Mouse (Mus musculus): ENCODE data around the gene Tmc8. TPM values are rescaled to one million over a fixed set of nuclear protein-coding genes. Genes with fewer than 3 reads are reported as not detected.
"Not testable (repeated sequence)": the region's sequence is repeated elsewhere in the genome, so short reads cannot be mapped to it uniquely, and the experiment has no call there.

Gene Tmc8
- polyA plus RNA-seq, 1 experiment, result 3.1 TPM

DNA sequence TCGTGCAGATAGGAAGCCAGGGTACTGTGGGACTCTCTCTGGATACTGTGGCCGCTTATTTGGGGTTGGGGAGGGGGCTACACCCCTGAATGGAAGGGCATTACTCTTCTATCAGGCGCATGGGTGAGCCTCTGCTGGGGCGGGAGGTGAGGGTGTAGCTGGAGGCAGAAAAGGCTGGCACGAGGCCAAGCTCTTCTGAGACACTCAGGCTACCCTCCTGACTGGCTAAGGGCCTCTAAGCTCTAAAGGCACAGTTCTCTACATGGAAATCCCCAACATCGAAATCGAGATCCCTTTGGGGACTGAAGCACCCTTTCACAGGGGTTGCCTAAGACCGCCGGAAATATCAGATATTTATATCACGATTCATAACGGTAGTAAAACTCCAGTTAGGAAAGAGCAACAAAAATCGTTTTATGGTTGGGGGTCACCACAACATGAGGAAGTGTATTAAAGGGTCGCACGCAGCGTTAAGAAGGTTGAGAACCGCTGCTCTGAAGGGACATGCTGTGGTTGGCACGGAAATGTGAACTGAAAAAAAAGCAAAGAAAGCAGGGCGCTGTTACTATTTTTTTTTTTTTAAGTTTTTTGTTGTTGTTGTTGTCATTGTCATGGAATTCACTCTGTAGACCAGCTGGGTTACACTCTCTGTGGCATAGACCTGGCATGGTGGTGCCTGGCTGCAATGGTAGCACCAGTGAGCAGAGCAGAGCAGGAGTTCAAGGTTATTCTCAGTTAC lies 46.4 kb downstream of the Tmc8 start:
- Histone ChIP-seq H3K4me1 (ENCODE audit: control insufficient read depth, insufficient read depth, low read length) (peaks cover 2% of the 10 kb centered on the region), H3K27me3 (ENCODE audit: control insufficient read depth, insufficient read depth, low read length, poor library complexity, severe bottlenecking) (no peaks in the 10 kb centered on the region), H3K4me3 (ENCODE audit: low read depth, low read length) (no peak overlapping the region), H3K9me3 (replicated peaks; ENCODE audit: control insufficient read depth, insufficient read depth, low read length, poor library complexity, severe bottlenecking) (no peaks in the 10 kb centered on the region), H3K36me3 (ENCODE audit: control insufficient read depth, insufficient read depth, low read length, poor library complexity, severe bottlenecking) (0 out of 2 replicates have a peak, but pooled peaks cover 3% of the 10 kb centered on the region), H3K27ac (ENCODE audit: insufficient read depth, low read length) (no peak overlapping the region), H3K9ac (ENCODE audit: low read depth, poor library complexity, severe bottlenecking) (no peak overlapping the region)
- TF ChIP-seq EP300 (IDR thresholded peaks at IDR 0.05; ENCODE audit: insufficient read depth, low read depth, low read length) (no peak), POLR2A (IDR thresholded peaks at IDR 0.05; ENCODE audit: insufficient read depth, low read length) (no peak), CTCF (IDR thresholded peaks at IDR 0.05; ENCODE audit: low read depth, low read length) (no peak)

DNA sequence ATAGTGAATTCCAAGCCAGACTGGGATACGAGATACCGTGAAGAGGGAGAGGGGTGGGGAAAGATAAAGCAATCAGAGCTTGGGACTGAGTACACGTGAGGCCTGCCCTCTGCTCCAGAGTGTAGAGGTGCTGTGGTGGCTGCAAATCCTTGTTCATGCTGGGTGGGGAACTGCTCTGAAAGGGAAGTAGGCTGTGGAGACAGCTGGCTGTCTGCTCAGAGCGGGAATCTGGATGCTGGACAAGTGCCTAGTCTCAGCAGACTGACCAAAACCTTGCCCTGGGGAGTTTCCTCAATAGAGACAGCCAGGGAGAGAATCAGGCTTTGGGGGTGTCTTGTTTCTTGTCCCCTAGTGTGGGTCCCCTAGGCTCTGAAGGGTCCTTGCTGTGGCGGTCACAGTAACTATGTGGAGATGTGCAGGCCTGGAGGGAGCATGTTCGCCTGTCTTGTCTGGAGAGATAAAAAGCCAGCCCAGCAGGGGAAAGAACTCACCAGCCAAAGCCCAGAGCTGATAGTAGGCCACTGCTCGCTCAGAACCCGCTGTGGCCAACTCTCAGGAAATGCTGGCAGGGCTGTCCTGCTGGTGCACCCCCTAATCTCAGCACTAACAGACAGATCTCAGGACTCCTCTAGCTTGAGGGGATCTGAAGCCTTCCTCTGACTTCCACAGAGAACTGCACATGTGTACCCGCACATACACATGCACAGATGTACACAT lies 47.2 kb downstream of the Tmc8 start:
- Histone ChIP-seq H3K4me3 (ENCODE audit: low read depth, low read length) (no peak overlapping the region), H3K4me1 (ENCODE audit: control insufficient read depth, insufficient read depth, low read length) (no peaks in the 10 kb centered on the region), H3K27ac (ENCODE audit: insufficient read depth, low read length) (no peak overlapping the region), H3K36me3 (ENCODE audit: control insufficient read depth, insufficient read depth, low read length, poor library complexity, severe bottlenecking) (no peaks in the 10 kb centered on the region), H3K27me3 (ENCODE audit: control insufficient read depth, insufficient read depth, low read length, poor library complexity, severe bottlenecking) (no peaks in the 10 kb centered on the region), H3K9ac (ENCODE audit: low read depth, poor library complexity, severe bottlenecking) (no peak overlapping the region), H3K9me3 (replicated peaks; ENCODE audit: control insufficient read depth, insufficient read depth, low read length, poor library complexity, severe bottlenecking) (no peaks in the 10 kb centered on the region)
- no peak for TF ChIP-seq POLR2A (IDR thresholded peaks at IDR 0.05; ENCODE audit: insufficient read depth, low read length)
- no peak for TF ChIP-seq EP300 (IDR thresholded peaks at IDR 0.05; ENCODE audit: insufficient read depth, low read depth, low read length)
- no peak for TF ChIP-seq CTCF (IDR thresholded peaks at IDR 0.05; ENCODE audit: low read depth, low read length)

- Histone ChIP-seq H3K36me3 (ENCODE audit: control insufficient read depth, insufficient read depth, low read length, poor library complexity, severe bottlenecking) (no peaks in the 10 kb centered on the region), H3K4me1 (ENCODE audit: control insufficient read depth, insufficient read depth, low read length) (no peaks in the 10 kb centered on the region), H3K9ac (ENCODE audit: low read depth, poor library complexity, severe bottlenecking) (no peak overlapping the region), H3K9me3 (replicated peaks; ENCODE audit: control insufficient read depth, insufficient read depth, low read length, poor library complexity, severe bottlenecking) (no peaks in the 10 kb centered on the region), H3K27ac (ENCODE audit: insufficient read depth, low read length) (no peak overlapping the region), H3K27me3 (ENCODE audit: control insufficient read depth, insufficient read depth, low read length, poor library complexity, severe bottlenecking) (no peaks in the 10 kb centered on the region), H3K4me3 (ENCODE audit: low read depth, low read length) (no peak overlapping the region)
- no peak for TF ChIP-seq CTCF (IDR thresholded peaks at IDR 0.05; ENCODE audit: low read depth, low read length)
- TF ChIP-seq EP300 (IDR thresholded peaks at IDR 0.05; ENCODE audit: insufficient read depth, low read depth, low read length), result no peak
- TF ChIP-seq POLR2A (IDR thresholded peaks at IDR 0.05; ENCODE audit: insufficient read depth, low read length), result no peak
These were observed 47.9 kb downstream of the Tmc8 start for GRCm38 (mm10) chr11:117829671-117830215.

DNA sequence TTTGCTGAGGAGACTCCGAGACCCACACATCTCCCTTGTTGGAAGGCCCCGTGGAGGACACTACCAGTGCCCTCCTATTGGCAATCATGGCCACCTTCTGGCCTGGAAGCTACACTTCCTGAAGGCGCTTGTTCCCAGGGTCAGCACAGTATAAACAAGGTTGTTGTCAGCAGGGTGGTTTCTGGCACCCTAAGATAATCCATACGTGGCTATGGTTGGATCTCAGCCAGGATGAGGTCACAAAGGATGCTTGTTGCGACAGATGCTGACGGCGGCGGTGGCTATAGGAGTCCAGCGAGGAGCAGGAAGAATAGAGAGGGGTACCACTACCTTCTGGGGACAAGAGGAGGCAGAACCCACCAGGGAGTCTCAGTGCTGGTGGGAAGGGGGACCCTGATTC lies 48.5 kb downstream of the Tmc8 start:
- no peaks in the 10 kb centered on the region for H3K36me3 ChIP-seq (ENCODE audit: control insufficient read depth, insufficient read depth, low read length, poor library complexity, severe bottlenecking)
- no peaks in the 10 kb centered on the region for H3K4me1 ChIP-seq (ENCODE audit: control insufficient read depth, insufficient read depth, low read length)
- no peak overlapping the region for H3K9ac ChIP-seq (ENCODE audit: low read depth, poor library complexity, severe bottlenecking)
- no peak overlapping the region for H3K4me3 ChIP-seq (ENCODE audit: low read depth, low read length)
- no peaks in the 10 kb centered on the region for H3K9me3 ChIP-seq (replicated peaks; ENCODE audit: control insufficient read depth, insufficient read depth, low read length, poor library complexity, severe bottlenecking)
- no peak for TF ChIP-seq POLR2A (IDR thresholded peaks at IDR 0.05; ENCODE audit: insufficient read depth, low read length)
- no peak overlapping the region for H3K27ac ChIP-seq (ENCODE audit: insufficient read depth, low read length)
- no peaks in the 10 kb centered on the region for H3K27me3 ChIP-seq (ENCODE audit: control insufficient read depth, insufficient read depth, low read length, poor library complexity, severe bottlenecking)

DNA sequence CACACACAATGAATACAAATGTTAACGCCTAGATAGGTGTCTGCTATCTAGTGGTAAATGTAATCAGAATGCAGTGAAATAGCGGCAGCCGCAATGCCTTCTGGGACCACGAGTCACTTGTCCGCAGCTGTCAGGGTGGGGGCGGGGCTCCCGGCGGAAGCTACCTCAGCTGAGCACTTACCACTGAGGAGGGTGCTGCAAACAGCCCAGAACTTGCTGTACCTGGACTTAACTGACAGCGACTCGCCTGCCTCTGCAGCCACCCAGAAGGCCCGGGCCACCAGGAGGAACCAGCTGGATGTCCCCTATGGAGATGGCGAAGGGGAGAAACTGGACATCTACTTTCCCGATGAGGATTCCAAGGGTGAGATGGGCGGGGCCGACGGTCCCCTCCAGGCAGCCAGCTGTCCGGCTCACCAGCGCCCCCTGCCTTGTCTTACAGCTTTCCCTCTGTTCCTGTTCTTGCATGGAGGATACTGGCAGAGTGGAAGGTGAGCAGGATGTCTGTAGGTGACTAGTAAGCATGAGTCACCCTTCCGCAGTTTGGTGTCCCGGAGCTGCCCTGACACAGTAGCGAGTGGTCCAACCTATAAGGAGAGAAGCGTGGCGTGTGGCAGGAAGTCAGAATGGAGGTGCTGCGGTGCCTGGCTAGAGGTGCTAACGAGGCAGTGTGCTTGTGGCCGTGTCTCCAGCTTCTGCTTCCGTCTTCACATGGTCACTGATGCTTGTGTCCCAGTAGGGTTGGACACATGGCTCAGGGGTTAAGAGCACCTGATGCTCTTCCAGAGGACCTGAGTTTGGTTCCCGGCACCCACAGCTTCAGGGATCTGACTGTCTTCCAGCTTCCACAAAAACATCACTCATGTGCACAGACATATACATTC lies 50.5 kb downstream of the Tmc8 start:
- Histone ChIP-seq H3K4me1 (ENCODE audit: control insufficient read depth, insufficient read depth, low read length) (no peaks in the 10 kb centered on the region), H3K27ac (ENCODE audit: insufficient read depth, low read length) (no peak overlapping the region), H3K36me3 (ENCODE audit: control insufficient read depth, insufficient read depth, low read length, poor library complexity, severe bottlenecking) (no peaks in the 10 kb centered on the region), H3K9me3 (replicated peaks; ENCODE audit: control insufficient read depth, insufficient read depth, low read length, poor library complexity, severe bottlenecking) (no peaks in the 10 kb centered on the region), H3K9ac (ENCODE audit: low read depth, poor library complexity, severe bottlenecking) (no peak overlapping the region), H3K27me3 (ENCODE audit: control insufficient read depth, insufficient read depth, low read length, poor library complexity, severe bottlenecking) (no peaks in the 10 kb centered on the region), H3K4me3 (ENCODE audit: low read depth, low read length) (peak overlapping the region; percentile 84)
- TF ChIP-seq CTCF (IDR thresholded peaks at IDR 0.05; ENCODE audit: low read depth, low read length) (peak; percentile 82), EP300 (IDR thresholded peaks at IDR 0.05; ENCODE audit: insufficient read depth, low read depth, low read length) (0 out of 2 replicates have a peak, but pooled peaks have one; percentile 23), POLR2A (IDR thresholded peaks at IDR 0.05; ENCODE audit: insufficient read depth, low read length) (no peak)

DNA sequence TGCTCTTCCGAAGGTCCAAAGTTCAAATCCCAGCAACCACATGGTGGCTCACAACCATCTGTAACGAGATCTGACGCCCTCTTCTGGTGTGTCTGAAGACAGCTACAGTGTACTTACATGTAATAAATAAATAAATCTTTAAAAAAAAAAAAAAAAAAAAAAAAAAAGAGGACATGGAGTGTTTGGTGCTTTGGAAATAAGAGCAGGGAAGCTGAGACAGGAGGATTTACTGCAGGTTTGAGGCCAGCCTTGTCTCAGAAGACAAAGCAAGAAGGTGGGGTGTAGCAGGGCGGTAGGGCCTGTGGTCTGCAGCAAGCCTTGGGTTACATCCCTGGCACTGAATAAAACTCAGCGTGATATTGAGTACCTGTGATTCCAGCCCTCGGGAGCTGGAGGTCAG lies 51.6 kb downstream of the Tmc8 start:
- H3K9me3 ChIP-seq (replicated peaks; ENCODE audit: control insufficient read depth, insufficient read depth, low read length, poor library complexity, severe bottlenecking); H3K9ac ChIP-seq (ENCODE audit: low read depth, poor library complexity, severe bottlenecking); H3K4me3 ChIP-seq (ENCODE audit: low read depth, low read length); H3K36me3 ChIP-seq (ENCODE audit: control insufficient read depth, insufficient read depth, low read length, poor library complexity, severe bottlenecking); H3K27me3 ChIP-seq (ENCODE audit: control insufficient read depth, insufficient read depth, low read length, poor library complexity, severe bottlenecking); H3K27ac ChIP-seq (ENCODE audit: insufficient read depth, low read length); H3K4me1 ChIP-seq (ENCODE audit: control insufficient read depth, insufficient read depth, low read length): not testable (repeated sequence)

Data from ES-Bruce4 (cell line).